Mouse (Mus musculus): ENCODE data around the gene Naa20. TPM values are rescaled to one million over a fixed set of nuclear protein-coding genes. Genes with fewer than 3 reads are reported as not detected.

Gene Naa20
- polyA plus RNA-seq, 1 experiment from 2014 or later: 164 TPM

DNA sequence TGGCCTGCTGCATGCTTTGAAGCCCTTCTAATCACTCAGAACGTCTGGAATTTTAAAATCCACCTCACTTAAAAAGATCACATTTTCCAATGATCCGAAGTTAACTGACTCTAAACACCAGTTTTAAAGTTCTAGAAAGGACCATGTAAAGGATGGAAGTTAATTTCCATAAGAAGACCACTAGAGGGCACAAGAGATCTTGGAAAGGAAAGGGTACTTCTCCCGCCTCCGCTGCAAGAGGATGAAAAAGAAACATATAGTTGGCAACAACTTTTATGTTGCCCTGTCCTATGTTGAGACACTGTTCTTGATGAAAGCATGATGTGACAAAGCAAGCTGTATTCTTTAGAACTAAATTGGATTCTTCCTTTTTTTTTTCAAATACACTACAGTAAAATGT, 55.6 kb downstream of the Naa20 start:
- H3K4me3 ChIP-seq: no peak overlapping the region
- no peak overlapping the region for H3K4me2 ChIP-seq
- no peaks in the 10 kb centered on the region for H3K27me3 ChIP-seq (replicated peaks)
- H3K9me3 ChIP-seq (replicated peaks): no peaks in the 10 kb centered on the region
- H3K4me1 ChIP-seq (replicated peaks): no peaks in the 10 kb centered on the region
- no peak overlapping the region for H3K27ac ChIP-seq (ENCODE audit: poor library complexity, severe bottlenecking)
- WGBS: 11% methylated on average over 4 of the region's 4 CpGs
- no peaks in the 10 kb centered on the region for H3K36me3 ChIP-seq
- H3K9ac ChIP-seq: no peak overlapping the region
- no peak for ATAC-seq (ENCODE audit: insufficient number of reproducible peaks, low FRiP score)

DNA sequence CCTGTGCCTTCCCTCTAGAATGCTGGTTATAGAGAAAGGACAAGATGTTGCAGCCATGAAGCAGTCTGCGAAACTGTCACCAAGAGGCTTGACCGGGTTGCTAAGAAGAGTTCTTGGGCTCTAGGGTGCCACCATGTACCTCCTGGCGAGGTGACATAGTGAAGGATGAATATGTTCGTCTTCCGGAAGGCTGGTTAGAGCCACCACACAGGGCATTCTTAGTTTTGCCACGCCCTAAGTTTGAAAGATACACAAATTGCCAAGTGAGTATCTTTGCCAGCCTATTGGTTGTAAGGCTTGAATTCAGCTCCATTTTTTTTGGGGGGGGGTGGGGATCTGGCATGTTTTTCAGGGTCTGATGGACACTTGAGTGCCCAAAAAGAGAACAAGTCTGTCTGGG, 56.2 kb downstream of the Naa20 start:
- WGBS: 80% methylated on average over 6 of the region's 6 CpGs
- no peak for ATAC-seq (ENCODE audit: insufficient number of reproducible peaks, low FRiP score)

DNA sequence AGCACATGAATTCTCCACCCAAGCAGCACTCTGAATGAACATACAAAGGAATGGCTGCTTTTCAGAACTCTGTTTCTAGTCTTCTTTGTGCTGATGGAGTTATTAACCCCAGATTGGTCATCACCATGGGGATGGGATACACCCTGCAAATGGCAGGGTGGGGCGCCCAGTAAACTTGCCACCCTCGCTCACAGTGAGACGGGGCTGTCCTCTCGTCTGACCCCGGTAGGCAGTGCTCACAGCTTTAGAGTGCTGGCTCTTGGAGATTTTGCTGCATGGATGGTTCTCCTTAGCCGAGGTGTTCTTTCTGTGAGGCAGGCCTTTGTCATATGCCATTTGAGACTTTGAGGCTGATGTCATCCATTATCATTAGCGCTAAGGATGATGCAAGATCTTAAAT, 56.7 kb downstream of the Naa20 start:
- H3K4me1 ChIP-seq (replicated peaks): no peaks in the 10 kb centered on the region
- no peak overlapping the region for H3K27ac ChIP-seq (ENCODE audit: poor library complexity, severe bottlenecking)
- ATAC-seq (ENCODE audit: insufficient number of reproducible peaks, low FRiP score): no peak
- no peaks in the 10 kb centered on the region for H3K36me3 ChIP-seq
- WGBS: 85% methylated on average over 7 of the region's 7 CpGs
- no peak overlapping the region for H3K9ac ChIP-seq
- H3K4me2 ChIP-seq: no peak overlapping the region
- no peaks in the 10 kb centered on the region for H3K9me3 ChIP-seq (replicated peaks)
- no peaks in the 10 kb centered on the region for H3K27me3 ChIP-seq (replicated peaks)
- no peak overlapping the region for H3K4me3 ChIP-seq

More for the DNA sequence above, 56.2 kb downstream of the Naa20 start:
- no peak overlapping the region for H3K4me3 ChIP-seq
- no peaks in the 10 kb centered on the region for H3K27me3 ChIP-seq (replicated peaks)
- H3K27ac ChIP-seq (ENCODE audit: poor library complexity, severe bottlenecking): no peak overlapping the region
- H3K36me3 ChIP-seq: no peaks in the 10 kb centered on the region
- H3K9ac ChIP-seq: no peak overlapping the region
- H3K4me2 ChIP-seq: no peak overlapping the region
- no peaks in the 10 kb centered on the region for H3K4me1 ChIP-seq (replicated peaks)
- H3K9me3 ChIP-seq (replicated peaks): no peaks in the 10 kb centered on the region

- H3K27me3 ChIP-seq (replicated peaks): no peaks in the 10 kb centered on the region
- H3K9me3 ChIP-seq (replicated peaks): no peaks in the 10 kb centered on the region
- H3K4me2 ChIP-seq: no peak overlapping the region
- H3K4me3 ChIP-seq: no peak overlapping the region
- H3K9ac ChIP-seq: no peak overlapping the region
- H3K27ac ChIP-seq (ENCODE audit: poor library complexity, severe bottlenecking): no peak overlapping the region
- ATAC-seq (ENCODE audit: insufficient number of reproducible peaks, low FRiP score): no peak
- WGBS: 81% methylated on average over 5 of the region's 5 CpGs
- H3K4me1 ChIP-seq (replicated peaks): no peaks in the 10 kb centered on the region
- no peaks in the 10 kb centered on the region for H3K36me3 ChIP-seq
Observed at GRCm38 (mm10) chr2:145961861-145962260, 60.0 kb downstream of the Naa20 start.

Small RNA genes lying within 50 kb of the gene (microRNA-seq; reads per million reads assigned to microRNA genes)
- not detected for gene Gm25026

Other genes starting within 250 kb of the Naa20 start
- gene Rin2, start 226.9 kb upstream of the Naa20 start, polyA plus RNA-seq (2016; fragmentation: Nextera tagmentation; extraction: Ambion mirVana): 19.0 and 22.7 TPM in 2 replicates
- gene Cfap61, start 32.7 kb downstream of the Naa20 start, polyA plus RNA-seq (2016; fragmentation: Nextera tagmentation; extraction: Ambion mirVana): 0.59 and 1.0 TPM in 2 replicates
- gene Crnkl1, start 32.9 kb downstream of the Naa20 start, polyA plus RNA-seq (2016; fragmentation: Nextera tagmentation; extraction: Ambion mirVana): 19.8 and 21.6 TPM in 2 replicates

All from heart, embryonic 12.5 days (tissue).